Mouse (Mus musculus): ENCODE results near the gene Gramd2.
A peak's percentile ranks its signal among the peaks of the same experiment; 100 is the strongest.
"Not testable (repeated sequence)": the region's sequence is repeated elsewhere in the genome, so short reads cannot be mapped to it uniquely, and the experiment has no call there.

Gramd2 gene

DNA sequence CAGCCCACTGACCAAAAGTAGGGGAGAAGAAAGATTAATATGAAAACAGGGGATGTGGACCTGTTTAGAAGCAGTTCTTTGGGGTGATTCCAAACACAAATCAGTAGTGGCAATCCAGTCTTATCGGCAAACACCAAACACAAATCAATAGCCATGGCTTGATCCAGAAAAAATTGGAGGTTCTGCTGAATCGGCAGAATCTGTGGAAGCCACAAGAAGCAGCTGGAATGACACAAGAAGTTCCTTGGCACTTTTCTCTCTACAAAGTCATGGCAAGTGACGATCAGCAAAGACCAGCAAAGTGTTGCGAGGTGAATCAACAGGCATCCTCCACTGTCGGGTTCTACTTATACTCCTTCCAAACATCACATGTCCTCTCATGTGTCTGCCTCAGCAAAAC, 41.2 kb downstream of the Gramd2 start:
- DNase-seq (ENCODE audit: low spot score in 2 of 2), result no peak

GRCm38 (mm10) chr9:59723096-59723657, 43.2 kb downstream of the Gramd2 start:
- peak; percentile 55 to 58 for DNase-seq (ENCODE audit: low spot score in 2 of 2)

DNA sequence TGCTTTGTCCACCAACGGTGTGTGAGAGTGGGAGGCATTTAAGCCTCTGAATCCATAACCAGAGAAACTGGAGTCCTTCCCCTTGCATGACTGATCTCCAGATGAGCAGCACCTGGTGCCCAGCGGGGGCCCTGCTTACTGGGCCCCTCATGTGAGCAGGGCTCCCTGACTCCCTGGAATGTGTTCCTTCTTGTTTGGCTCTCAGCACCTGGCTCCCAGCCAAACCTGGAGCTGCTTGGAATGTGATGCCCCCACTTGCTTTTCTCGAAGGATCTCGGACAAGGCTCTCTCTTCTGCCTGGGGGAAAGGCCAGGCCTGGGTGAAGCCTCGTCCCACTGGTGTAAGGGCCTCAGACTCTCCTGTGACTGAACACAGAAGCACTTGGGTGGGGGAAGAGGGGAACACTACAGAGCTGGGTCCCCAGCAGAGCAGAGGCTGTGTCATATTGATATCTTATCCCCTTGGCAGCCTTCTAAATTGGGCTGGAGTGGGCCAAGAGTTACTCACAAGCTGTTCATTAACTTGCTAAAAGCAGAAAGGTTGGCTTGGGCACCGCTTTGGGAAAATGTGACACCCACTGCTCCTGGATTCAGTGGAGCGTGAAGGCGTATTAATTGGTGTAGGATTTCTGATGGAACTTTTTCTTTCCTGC, 44.0 kb downstream of the Gramd2 start:
- DNase-seq (ENCODE audit: low spot score in 2 of 2), result no peak

DNA sequence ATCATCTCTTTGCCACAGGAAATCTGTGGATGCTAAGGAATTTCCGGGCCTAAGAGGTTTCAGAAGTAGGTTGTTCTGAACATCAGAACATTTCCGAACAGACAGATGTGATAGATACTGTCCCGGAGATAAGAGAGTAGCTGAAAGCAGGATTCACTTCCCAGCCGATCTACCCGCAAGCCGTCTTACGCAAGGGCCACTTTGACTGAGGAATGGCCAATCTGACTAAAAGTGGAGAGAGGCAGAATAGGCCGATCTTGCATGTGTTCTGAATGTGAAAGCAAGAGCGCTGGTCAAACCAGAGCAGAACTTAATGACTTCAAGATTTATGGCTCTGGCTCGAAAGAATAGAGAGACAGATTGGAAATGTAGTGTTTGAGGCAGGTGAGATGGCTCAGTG, 45.6 kb downstream of the Gramd2 start:
- no peak for DNase-seq (ENCODE audit: low spot score in 2 of 2)

- no peak for DNase-seq (ENCODE audit: low spot score in 2 of 2)
These were observed 47.8 kb downstream of the Gramd2 start for GRCm38 (mm10) chr9:59727569-59728286.

DNA sequence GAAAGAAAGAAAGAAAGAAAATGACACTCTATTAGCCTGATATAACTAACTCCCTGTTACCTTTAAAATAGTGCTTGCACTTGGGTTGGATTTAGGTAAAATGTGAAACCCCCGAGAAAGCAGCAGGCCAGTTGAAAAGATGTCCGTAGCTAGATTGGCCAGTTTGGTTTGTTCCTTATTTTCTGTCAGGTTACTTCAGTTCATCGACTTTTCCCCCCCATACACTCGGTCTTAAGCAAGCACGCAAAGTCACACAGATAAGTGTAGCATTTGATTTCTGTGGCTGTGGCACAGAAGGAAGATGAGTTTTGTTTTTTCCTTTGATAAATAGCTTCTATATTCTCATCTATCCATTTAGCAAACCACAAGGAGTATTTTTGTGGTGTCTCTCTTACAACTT, 51.2 kb downstream of the Gramd2 start:
- no peak for DNase-seq (ENCODE audit: low spot score in 2 of 2)

GRCm38 (mm10) chr9:59733075-59733474, 53.1 kb downstream of the Gramd2 start:
- DNase-seq (ENCODE audit: low spot score in 2 of 2), result peak; percentile 56 to 66

DNA sequence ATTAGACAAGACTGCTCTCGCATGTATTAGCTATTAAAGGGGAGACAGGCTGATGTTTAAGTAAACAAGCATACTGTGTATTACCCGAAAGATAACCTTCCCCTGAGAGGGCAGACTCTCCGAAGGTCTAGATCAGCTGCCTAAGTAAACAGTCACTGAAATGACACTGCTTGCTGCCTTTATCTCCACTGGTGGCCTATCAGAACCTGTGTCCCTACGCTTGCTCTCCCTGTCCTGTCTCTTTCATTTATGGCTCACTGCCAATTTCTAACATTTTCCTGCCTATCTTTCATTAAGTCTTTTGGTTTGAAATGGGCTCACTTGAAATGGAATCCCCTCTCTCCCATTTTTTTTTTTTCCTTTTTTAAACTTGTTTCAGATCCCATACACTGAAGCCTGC, 55.5 kb downstream of the Gramd2 start:
- no peak for DNase-seq (ENCODE audit: low spot score in 2 of 2)

GRCm38 (mm10) chr9:59740593-59740992, 60.6 kb downstream of the Gramd2 start:
- no peak for DNase-seq (ENCODE audit: low spot score in 2 of 2)

DNA sequence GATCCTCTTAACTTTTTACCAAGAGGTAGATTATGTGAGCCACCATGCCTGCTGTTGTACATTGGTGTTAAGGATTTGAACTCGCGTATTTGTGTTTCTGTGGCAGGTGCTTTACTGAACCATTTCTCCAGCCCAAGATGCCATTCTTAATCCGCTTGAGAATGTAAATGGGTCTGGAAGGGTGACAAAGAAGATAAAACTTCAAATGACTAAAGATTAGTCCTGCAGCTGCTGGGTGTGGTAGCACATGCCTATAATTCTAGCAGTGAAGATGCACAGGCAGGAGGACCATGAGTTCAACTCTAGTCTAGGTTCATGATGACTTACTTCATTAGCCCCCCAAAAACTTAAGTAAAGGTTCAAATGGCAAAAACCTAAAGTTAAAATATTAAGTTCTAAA, 64.0 kb downstream of the Gramd2 start:
- DNase-seq (ENCODE audit: low spot score in 2 of 2), result no peak

GRCm38 (mm10) chr9:59748387-59748786, 68.4 kb downstream of the Gramd2 start:
- no peak for DNase-seq (ENCODE audit: low spot score in 2 of 2)

DNA sequence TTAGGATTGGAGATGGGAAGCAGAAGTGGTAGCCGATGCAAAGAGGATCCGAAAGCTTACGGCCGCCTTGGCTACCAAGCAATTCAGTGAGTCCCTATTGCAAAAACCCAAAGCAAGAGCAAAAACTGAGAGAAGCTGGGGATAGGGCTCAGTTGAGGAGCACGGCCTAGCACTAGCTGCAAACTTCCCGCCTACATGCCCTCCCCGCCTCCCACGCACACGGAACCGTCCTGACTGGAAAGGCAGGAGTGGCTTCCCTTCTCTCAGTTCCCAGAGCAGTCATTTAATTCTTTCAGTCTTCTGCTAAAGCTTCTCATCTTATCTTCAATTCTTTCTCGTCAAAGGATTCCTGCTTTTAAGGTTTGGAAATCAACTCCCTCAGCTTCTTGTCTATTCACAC, 69.0 kb downstream of the Gramd2 start:
- peak; percentile 26 to 44 for DNase-seq (ENCODE audit: low spot score in 2 of 2)

DNA sequence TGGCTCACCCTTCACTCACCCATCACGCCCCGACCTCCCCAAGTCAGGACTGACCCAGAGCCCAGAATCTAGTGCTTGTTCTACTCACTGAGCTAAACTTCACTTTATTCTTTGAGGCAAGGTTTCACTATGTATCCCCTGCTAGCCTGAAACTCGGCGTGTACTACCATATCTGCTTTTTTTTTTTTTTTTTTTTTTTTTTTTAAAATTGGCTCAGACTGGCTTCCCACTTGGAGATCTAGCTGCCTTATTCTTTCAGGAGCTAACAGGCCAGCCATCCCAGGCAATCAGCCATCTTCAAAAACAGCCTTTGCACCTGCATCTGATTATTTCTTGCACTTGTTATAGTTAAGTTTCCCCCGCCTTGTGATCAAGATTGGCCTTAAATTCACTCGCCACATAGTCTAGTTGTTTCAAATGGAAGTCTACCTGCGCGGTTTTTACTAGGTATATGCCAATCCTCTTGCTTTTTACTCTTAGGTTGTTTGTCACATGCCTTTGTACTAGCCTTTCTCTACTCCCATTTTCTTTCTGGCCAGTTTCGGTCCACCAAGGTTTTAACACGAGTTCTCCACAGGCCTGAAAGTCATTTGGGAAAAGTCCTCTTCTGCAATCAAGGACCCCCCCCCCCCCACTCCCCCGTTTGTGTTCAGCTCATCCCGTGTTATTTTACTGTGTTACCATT, 69.8 kb downstream of the Gramd2 start:
- no peak for DNase-seq (ENCODE audit: low spot score in 2 of 2)

GRCm38 (mm10) chr9:59750267-59751065, 70.5 kb downstream of the Gramd2 start, which contains the start of the genes Senp8 and Myo9a:
Gene Senp8 (minus strand): TSS chr9:59750710.
Gene Myo9a (plus strand): TSS chr9:59750896.
- peak; percentile 100 for DNase-seq (ENCODE audit: low spot score in 2 of 2)

- peak; percentile 90 to 91 for DNase-seq (ENCODE audit: low spot score in 2 of 2)
These were observed 71.2 kb downstream of the Gramd2 start for GRCm38 (mm10) chr9:59751066-59751581.

DNA sequence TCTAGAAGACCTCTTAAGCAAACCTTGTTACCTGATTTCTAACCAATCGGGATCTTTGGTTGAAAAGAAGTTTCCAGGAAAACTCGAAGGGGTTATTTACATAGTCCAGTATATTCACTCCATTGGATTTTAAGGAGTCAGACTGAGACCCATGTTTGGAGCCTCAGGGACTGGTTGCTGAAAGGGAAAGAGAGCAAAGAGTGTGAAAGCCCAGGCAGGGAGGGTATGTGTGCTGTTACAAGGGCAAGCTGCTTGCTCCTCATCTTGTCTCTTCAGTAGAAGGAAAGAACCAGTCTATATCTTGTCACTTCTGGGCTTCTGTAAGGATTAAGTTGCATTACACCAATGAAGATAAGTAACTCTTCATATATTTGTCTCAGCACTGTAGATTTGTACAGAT, 72.0 kb downstream of the Gramd2 start:
- DNase-seq (ENCODE audit: low spot score in 2 of 2), result no peak

DNA sequence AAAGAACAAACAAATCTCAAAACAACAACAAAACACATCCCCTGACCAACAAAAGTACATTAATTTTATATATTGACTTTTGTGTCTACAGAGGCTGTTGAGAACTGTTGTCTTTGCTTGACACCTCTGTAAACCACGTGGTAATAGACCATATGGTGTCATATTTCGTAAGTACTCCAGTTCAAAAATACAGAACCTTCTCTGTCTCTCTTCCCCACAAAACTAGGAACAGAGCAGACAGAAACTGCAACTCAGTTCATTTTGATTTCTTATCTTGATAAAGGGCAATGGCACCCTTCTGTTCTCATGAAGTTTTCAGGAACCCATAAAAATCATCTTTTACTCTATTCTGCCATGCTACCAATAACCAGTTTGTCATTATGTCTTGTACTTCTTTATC, 75.3 kb downstream of the Gramd2 start:
- DNase-seq (ENCODE audit: low spot score in 2 of 2), result no peak

DNA sequence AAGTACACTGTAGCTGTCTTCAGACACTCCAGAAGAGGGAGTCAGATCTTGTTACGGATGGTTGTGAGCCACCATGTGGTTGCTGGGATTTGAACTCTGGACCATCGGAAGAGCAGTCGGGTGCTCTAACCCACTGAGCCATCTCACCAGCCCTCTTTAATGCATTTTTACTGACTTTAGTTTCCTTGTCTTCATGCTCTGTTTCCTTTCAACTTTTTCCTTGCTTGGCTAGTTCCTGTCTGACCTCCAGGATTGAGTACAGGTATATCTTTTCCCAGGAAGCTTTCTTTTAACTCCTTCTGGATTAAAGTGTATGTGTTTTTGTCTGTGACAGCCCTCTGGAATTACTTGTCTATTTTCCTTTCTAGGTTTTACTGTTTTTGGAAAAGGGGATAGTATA, 77.1 kb downstream of the Gramd2 start:
- DNase-seq (ENCODE audit: low spot score in 2 of 2), result not testable (repeated sequence)

DNA sequence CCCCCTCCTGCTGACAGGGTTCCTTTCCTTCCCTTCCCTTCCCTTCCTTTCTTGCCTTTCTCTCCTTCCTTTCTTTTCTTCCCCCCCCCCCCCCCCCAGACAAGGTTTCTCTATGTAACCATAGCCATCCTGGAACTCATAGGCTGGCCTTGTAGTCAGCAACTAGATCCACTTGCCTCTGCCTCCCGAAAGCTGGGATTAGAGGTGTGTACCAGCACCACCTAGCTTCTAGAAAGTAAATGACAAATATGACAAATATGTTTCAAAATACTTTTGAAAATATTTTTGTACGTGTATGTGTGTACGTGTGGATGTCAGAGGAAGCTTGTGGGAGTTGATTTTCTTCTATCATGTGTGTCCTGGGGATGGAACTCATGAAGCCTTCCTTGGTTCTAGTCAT, 80.6 kb downstream of the Gramd2 start:
- no peak for DNase-seq (ENCODE audit: low spot score in 2 of 2)

DNA sequence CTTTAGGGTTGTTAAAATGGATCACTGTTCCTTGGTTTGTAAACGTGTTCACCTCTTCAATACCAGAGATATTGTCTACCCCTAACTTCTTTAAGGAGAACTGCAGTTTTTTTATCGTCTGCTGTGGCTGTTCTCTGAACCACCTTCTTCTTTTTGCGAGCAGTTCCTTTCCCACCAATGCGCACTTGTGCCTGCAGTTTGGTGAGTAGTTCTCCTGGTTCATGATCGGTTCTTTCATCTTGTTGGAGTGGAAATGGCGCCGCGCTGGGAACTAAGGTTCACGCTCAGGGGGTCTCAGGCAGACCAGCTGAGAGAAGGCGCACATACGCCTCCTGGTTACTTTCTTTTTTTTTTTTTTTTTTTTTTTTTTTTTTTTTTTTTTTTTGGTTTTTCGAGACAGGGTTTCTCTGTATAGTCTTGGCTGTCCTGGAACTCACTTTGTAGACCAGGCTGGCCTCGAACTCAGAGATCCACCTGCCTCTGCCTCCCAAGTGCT, 87.1 kb downstream of the Gramd2 start:
- not testable (repeated sequence) for DNase-seq (ENCODE audit: low spot score in 2 of 2)

Data from urinary bladder, postnatal 36 days (tissue).